Mouse (Mus musculus): ENCODE measurements around the gene Wdr81.
"Not testable (repeated sequence)": the region's sequence is repeated elsewhere in the genome, so short reads cannot be mapped to it uniquely, and the experiment has no call there.

Wdr81 gene

GRCm38 (mm10) chr11:75460103-75460843 lies 5.8 kb upstream of the Wdr81 start:
- DNase-seq: peak; percentile 83

GRCm38 (mm10) chr11:75459751-75460102 lies 5.2 kb upstream of the Wdr81 start:
- no peak for DNase-seq

GRCm38 (mm10) chr11:75459141-75459711 lies 4.7 kb upstream of the Wdr81 start:
- no peak for DNase-seq

DNA sequence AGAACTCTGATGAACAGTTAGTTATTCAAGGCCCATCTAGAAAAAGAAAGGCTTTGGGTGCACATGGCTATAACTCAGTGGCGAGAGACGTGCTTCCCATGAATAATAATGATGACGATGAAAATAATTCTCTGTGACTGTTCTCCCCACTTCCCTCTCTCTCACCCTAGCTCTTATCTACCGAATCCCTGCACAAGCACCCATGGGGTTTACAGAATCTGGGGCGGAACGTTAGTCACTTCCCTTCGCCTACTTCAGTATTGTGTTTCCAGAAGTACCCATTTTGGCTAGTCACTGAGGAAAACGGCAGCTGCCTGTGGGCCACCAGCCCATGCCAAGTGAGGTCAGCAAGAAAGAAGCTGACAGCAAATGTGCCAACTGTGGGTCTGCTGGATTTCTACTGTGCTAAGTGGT lies 4.1 kb upstream of the Wdr81 start:
- no peak for DNase-seq

DNA sequence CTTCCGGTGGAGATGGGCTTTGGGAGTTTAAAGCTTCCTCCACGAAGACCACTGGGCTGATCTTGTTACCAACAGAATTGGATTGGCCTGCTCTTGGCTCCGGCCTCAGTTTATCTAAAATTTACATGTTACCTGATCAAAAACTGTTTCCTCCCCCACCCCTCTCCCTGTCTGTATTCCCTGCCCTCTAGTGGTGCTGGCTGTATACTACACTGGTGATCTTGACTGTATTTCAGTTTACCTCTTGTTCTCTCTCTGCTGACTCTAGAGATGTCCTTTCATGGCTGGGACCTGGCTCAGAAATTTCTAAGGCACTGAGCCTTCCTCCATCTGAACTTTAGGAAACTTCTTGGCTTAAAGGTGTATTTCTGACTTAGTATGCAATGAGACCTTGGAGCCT lies 3.7 kb upstream of the Wdr81 start:
- DNase-seq: no peak

DNA sequence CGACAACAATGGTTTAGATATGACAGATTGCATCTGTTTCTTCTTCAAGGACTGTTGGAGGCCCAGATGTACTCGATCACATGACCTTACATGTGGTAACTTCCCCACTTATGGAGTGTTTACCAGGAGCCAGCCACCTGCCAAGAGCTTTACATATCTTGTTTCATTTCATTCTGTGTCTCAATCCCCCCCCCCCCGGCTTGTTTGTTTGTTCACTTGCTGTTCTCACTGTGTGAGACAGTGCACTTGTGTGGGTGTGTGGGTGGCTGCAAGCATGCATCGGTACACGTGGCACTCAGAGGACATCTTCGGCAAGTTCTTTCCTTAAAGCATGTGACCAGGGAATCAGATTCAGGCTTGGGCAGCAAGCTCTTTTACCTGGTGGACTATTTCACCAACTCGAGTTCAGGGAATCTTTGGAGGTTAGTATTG lies 1.9 kb upstream of the Wdr81 start:
- DNase-seq: no peak

- not testable (repeated sequence) for DNase-seq
Measured at GRCm38 (mm10) chr11:75455971-75456370, 1.5 kb upstream of the Wdr81 start.

DNA sequence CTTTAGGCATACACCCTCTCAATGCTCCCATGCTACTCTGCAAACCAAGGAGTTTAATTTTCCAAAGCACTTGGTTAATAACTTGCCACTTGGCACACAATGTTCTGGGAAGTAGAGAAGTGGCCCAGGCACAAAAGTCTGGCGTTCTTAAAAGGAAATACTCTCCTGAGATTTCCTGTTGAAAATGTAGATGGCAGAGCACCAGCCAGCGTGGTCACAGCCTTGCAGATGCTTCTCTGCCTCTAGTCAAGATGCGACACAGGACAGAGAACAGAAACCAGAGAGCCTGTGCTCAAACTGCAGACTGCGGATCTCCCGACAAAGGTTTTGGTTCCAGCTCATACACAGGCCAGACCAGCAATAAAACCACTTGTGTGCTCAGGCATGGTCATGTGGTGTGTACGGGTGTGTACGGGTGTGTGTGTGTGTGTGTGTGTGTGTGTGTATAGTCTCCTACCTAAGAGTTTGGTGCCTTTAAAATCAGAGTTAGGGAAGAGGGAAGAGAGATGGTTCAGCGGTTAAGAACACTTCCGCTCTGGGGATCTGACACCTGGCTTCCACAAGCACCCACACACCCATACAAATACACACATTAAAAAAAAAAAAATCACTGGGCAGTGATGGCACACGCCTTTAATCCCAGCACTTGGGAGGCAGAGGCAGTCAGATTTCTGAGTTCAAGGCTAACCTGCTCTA lies 672 bp upstream of the Wdr81 start:
- no peak for DNase-seq

- no peak for DNase-seq
Measured at GRCm38 (mm10) chr11:75452812-75453557, 1.5 kb downstream of the Wdr81 start.

DNA sequence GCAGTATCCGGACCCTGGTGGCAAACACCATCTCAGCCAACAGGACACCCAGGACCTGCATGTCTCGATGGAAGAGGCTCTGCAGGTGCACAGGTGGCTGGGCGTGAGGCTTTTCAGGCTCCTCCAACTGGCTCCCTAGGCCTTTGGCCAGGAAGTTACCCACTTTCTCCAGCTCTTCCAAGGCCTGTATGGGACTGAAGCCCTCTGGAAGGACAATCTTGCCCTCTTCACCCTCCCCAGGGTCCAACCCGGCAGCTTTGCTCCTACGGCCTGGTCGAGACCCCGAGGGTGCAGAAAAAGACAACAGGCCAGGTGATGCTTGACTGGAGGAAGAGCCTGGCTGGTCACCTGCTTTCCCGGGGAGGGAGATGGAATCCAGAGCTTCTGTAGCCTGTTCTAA lies 2.4 kb downstream of the Wdr81 start:
- no peak for DNase-seq

- DNase-seq: no peak
Measured at GRCm38 (mm10) chr11:75450936-75451335, 3.6 kb downstream of the Wdr81 start.

DNA sequence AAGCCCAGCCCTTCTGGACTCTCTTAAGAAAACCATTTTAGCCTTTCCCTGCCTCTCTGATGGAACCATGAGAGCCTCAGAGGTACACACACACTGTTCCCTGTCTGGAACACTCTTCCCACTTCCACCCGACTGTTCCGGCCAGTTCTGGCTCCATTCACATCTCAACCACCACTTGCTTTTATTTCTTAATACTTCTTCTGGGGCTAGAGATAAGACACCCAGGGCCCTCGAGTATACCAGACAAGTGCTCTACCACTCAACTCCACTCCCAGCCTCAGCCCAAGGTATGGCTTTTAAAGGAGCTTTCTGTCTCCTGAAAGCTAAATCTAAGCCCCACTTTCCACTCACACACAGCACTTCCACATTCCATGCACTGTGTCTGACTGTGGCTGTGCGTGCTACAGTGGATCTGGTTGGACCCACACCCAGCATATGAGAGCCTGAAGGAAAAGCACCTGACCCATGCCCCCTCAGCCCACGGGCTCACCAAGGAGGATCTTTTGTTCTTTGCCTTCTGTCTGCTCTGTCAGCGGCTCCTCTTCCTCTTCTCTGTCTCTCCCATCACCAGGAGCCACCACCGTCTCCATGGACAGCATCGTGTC lies 4.1 kb downstream of the Wdr81 start:
- no peak for DNase-seq

GRCm38 (mm10) chr11:75449695-75450094 lies 4.8 kb downstream of the Wdr81 start:
- DNase-seq: no peak

DNA sequence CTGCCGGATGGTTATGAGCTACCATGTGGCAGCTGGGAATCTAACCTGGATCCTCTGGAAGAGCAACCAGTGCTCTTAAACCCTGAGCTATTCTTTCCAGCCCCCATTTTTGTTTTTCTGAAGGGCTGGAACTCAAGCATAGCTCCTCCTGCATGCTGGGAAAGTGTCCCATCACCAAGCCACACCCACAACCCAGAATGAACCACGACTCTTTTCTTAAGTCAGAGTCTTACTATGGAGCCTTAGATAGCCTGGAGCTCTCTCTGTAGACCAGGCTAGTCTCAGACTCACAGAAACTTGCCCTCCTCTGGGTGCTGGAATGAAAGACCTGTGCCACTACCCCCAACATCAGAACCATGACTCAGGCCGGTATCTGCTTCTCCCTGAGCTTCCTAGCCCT lies 5.9 kb downstream of the Wdr81 start:
- no peak for DNase-seq

GRCm38 (mm10) chr11:75443711-75444110 lies 10.8 kb downstream of the Wdr81 start:
- no peak for DNase-seq

DNA sequence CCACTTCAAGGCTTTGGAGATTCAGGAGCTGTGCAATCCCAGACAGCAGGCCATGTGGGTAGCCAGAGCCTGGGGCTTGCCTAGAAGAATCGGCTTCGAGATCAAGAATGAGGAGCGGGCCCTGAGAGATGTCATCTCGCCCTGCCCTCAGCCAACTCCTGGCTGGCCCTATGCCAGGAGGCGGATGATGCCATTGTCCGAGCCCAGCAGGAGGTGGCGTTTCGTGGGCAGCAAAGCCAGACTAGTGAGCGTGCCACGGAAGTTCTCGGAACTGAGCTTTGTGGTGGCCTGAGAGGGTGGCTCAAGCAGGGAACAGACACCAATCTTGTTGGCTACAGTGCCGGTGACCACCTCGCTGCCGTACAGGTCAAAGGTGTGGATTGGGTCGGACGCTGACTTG lies 12.9 kb downstream of the Wdr81 start:
- no peak for DNase-seq

- no peak for DNase-seq
Measured at GRCm38 (mm10) chr11:75441034-75441433, 13.5 kb downstream of the Wdr81 start.

- DNase-seq: no peak
Measured at GRCm38 (mm10) chr11:75439951-75440350, 14.6 kb downstream of the Wdr81 start.

- DNase-seq: no peak
Measured at GRCm38 (mm10) chr11:75439363-75439762, 15.2 kb downstream of the Wdr81 start, which contains the start of gene Serpinf2. Gene Serpinf2, minus strand, starts transcription at chr11:75439591.

DNA sequence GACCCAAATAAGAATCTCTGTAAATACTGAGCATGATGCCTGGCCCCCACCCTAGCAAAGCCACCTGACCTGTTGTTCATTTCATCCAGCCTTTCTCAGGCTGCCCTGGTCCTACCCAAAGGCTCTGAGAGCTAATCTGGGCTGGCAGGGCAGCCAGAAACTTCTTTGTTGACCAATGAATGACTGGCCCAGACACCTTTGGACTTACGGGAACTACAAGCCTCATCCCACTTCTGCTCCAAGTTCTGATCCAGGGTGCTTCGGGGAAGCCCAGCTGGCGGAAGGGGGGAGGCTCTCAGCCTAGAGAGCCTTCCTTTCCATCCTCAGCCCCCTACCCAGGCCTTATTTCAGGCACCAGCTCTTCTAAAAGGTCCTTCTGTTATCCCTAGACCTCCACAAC lies 15.7 kb downstream of the Wdr81 start:
- no peak for DNase-seq

GRCm38 (mm10) chr11:75438194-75438593 lies 16.3 kb downstream of the Wdr81 start:
- DNase-seq: no peak

DNA sequence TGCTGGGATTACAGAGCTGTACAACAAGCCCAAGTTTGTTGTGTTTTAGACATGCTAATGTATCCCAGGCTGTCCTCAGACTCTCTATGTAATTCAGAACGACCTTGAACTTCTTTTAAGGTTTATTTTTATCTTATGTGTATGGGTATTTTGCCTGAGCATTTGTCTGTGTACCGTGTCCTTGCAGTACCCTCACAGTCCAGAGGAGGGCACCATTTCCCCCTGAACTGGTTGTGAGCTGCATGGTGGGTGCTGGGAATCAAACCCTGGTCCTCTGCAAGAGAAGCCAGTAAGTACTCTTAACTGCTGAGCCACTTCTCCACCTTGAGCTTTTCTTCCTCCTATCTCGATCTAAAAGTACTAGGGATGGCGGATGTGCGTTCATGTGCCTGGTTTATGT lies 20.4 kb downstream of the Wdr81 start:
- DNase-seq: no peak

GRCm38 (mm10) chr11:75431307-75431706 lies 23.2 kb downstream of the Wdr81 start:
- peak; percentile 65 for DNase-seq
